Mouse (Mus musculus): ENCODE measurements around the gene Ace2. TPM values are rescaled to one million over a fixed set of nuclear protein-coding genes. Genes with fewer than 3 reads are reported as not detected.
A peak's percentile ranks its signal among the peaks of the same experiment; 100 is the strongest.

Ace2 gene
- total and polyA plus RNA-seq, 3 experiments = not detected

DNA sequence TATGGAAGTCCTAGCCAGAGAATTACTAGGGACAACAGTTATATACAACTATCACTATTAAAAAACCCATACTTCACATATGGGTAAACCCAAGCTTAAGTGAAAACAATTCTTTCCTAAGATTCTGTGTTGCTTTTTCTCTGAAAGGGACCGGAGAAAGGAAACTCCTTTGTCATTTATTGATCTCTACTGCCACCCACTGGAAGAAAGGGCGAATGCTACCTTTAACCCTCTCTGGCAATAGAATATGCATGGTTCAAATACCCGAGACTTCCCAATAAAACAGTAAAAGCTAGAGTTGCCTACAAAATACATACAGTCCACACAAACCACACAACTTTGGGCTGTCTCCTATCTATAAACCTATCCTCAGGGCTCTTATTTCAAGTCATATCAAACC, 40.6 kb downstream of the Ace2 start:
- peak; percentile 74 for DNase-seq (ENCODE audit: low read depth, low spot score)
- H3K4me3 ChIP-seq (ENCODE audit: control insufficient read depth in 1 of 2, insufficient read depth in 1 of 2, low read depth in 2 of 2, low read length in 2 of 2) = 0 out of 4 replicates have a peak overlapping the region, but pooled peaks of 1 of the 2 experiments have one; percentile 18
- TF ChIP-seq SMC3 (IDR thresholded peaks at IDR 0.05; ENCODE audit: low read depth, low read length) = peak; percentile 98
- TF ChIP-seq ETS1 (IDR thresholded peaks at IDR 0.05; ENCODE audit: low read depth, low read length) = peak; percentile 10; the same call in 1 of the 2 replicates
- TF ChIP-seq POLR2A (IDR thresholded peaks at IDR 0.05; ENCODE audit: control insufficient read depth in 1 of 2, insufficient read depth in 1 of 2, low read depth in 1 of 2, low read length in 2 of 2, poor library complexity in 1 of 2) = no peak
- no peak for TF ChIP-seq E2F4 (IDR thresholded peaks at IDR 0.05; ENCODE audit: borderline replicate concordance, low read depth, low read length)
- TF ChIP-seq MEF2A (IDR thresholded peaks at IDR 0.05; ENCODE audit: extremely low read depth, insufficient replicate concordance, low read depth, low read length, poor library complexity, severe bottlenecking) = no peak
- TF ChIP-seq MAX (IDR thresholded peaks at IDR 0.05; ENCODE audit: low read length) = no peak
- TF ChIP-seq MYB (IDR thresholded peaks at IDR 0.05; ENCODE audit: low read depth, low read length) = no peak
- TF ChIP-seq NRF1 (IDR thresholded peaks at IDR 0.05; ENCODE audit: insufficient read depth, low read depth, low read length, poor library complexity, severe bottlenecking) = no peak
- TF ChIP-seq ZNF384 (IDR thresholded peaks at IDR 0.05; ENCODE audit: low read depth, low read length) = peak; percentile 38; the same call in 1 of the 2 replicates
- no peak for TF ChIP-seq MYC (IDR thresholded peaks at IDR 0.05; ENCODE audit: low read depth, low read length)
- 0 out of 2 replicates have a peak, but pooled peaks have one; percentile 11 for TF ChIP-seq HCFC1 (IDR thresholded peaks at IDR 0.05; ENCODE audit: low read depth, low read length)
- TF ChIP-seq TBP (IDR thresholded peaks at IDR 0.05; ENCODE audit: low read depth, low read length) = no peak
- TF ChIP-seq RCOR1 (IDR thresholded peaks at IDR 0.05; ENCODE audit: low read depth, low read length) = no peak
- no peak for TF ChIP-seq CHD2 (IDR thresholded peaks at IDR 0.05; ENCODE audit: low read length)
- TF ChIP-seq TAL1 (IDR thresholded peaks at IDR 0.05; ENCODE audit: low read length) = no peak
- TF ChIP-seq USF2 (IDR thresholded peaks at IDR 0.05; ENCODE audit: borderline replicate concordance in 1 of 2, insufficient read depth in 1 of 2, low read depth in 1 of 2, low read length in 2 of 2) = no peak
- no peak for TF ChIP-seq POLR2AphosphoS2 (IDR thresholded peaks at IDR 0.05; ENCODE audit: low read length)
- no peak for TF ChIP-seq GABPA (IDR thresholded peaks at IDR 0.05; ENCODE audit: low read depth, low read length)
- TF ChIP-seq ELF1 (IDR thresholded peaks at IDR 0.05; ENCODE audit: low read depth, low read length) = no peak
- TF ChIP-seq POLR2AphosphoS5 (IDR thresholded peaks at IDR 0.05; ENCODE audit: borderline replicate concordance, low read depth, low read length) = no peak
- TF ChIP-seq ZKSCAN1 (IDR thresholded peaks at IDR 0.05; ENCODE audit: low read depth, low read length) = no peak
- no peak; the same call in none of the 2 replicates for TF ChIP-seq RAD21 (IDR thresholded peaks at IDR 0.05; ENCODE audit: low read depth, low read length)
- no peak for TF ChIP-seq USF1 (IDR thresholded peaks at IDR 0.05; ENCODE audit: low read depth, low read length)
- TF ChIP-seq MXI1 (IDR thresholded peaks at IDR 0.05; ENCODE audit: low read depth, low read length) = no peak
- TF ChIP-seq SIN3A (IDR thresholded peaks at IDR 0.05; ENCODE audit: low read length) = peak; percentile 52; the same call in 1 of the 2 replicates
- no peak for TF ChIP-seq UBTF (IDR thresholded peaks at IDR 0.05; ENCODE audit: borderline replicate concordance, insufficient read depth, low read depth, low read length)
- no peak for TF ChIP-seq JUND (IDR thresholded peaks at IDR 0.05; ENCODE audit: low read depth, low read length)
- TF ChIP-seq TCF12 (IDR thresholded peaks at IDR 0.05; ENCODE audit: low read depth, low read length) = no peak
- TF ChIP-seq KAT2A (conservative IDR thresholded peaks at IDR 0.05; ENCODE audit: low read depth, low read length) = no peak
- TF ChIP-seq MAZ (IDR thresholded peaks at IDR 0.05; ENCODE audit: low read depth, low read length) = no peak
- no peak for TF ChIP-seq GATA1 (IDR thresholded peaks at IDR 0.05; ENCODE audit: low read depth, low read length)
- TF ChIP-seq CTCF (IDR thresholded peaks at IDR 0.05 in 2 of 3, conservative IDR thresholded peaks at IDR 0.05 in 1 of 3; ENCODE audit: control insufficient read depth in 1 of 3, insufficient read depth in 1 of 3, low read depth in 2 of 3, low read length in 3 of 3, poor library complexity in 1 of 3, severe bottlenecking in 1 of 3) = peak; percentile 42 to 95 (median 68)
- TF ChIP-seq ZC3H11A (IDR thresholded peaks at IDR 0.05; ENCODE audit: low read depth, low read length) = peak; percentile 97
- no peak for TF ChIP-seq EP300 (IDR thresholded peaks at IDR 0.05; ENCODE audit: low read depth in 1 of 2, low read length in 2 of 2)
- TF ChIP-seq ZMIZ1 (IDR thresholded peaks at IDR 0.05; ENCODE audit: low read depth, low read length) = no peak
- TF ChIP-seq BHLHE40 (IDR thresholded peaks at IDR 0.05; ENCODE audit: borderline replicate concordance, low read depth, low read length) = 0 out of 2 replicates have a peak, but pooled peaks have one; percentile 36
- no peak for TF ChIP-seq CHD1 (IDR thresholded peaks at IDR 0.05; ENCODE audit: low read depth, low read length)

More for the DNA sequence above, 40.6 kb downstream of the Ace2 start:
- Histone ChIP-seq H3K9me3 (replicated peaks; ENCODE audit: insufficient read depth, low read length) (no peaks in the 10 kb centered on the region), H3K36me3 (ENCODE audit: control insufficient read depth in 1 of 2, insufficient read depth in 2 of 2, low read length in 2 of 2) (peaks cover 0 to 3% of the 10 kb centered on the region in 2 experiments; a peak in 1 of 4 replicates), H3K4me1 (ENCODE audit: control insufficient read depth in 1 of 2, insufficient read depth in 2 of 2, low read length in 2 of 2) (no peaks in the 10 kb centered on the region), H3K27me3 (ENCODE audit: control insufficient read depth in 1 of 2, insufficient read depth in 2 of 2, low read length in 2 of 2) (peaks cover 0 to 1% of the 10 kb centered on the region in 2 experiments; a peak in 2 of 4 replicates), H3K27ac (ENCODE audit: control insufficient read depth, low read depth, low read length) (no peak overlapping the region), H3K9ac (ENCODE audit: control insufficient read depth, low read depth, low read length, poor library complexity, severe bottlenecking) (no peak overlapping the region), H3K79me2 (ENCODE audit: control insufficient read depth, insufficient read depth, low read length, poor library complexity) (no peaks in the 10 kb centered on the region)

Data from MEL (cell line).